15 mouse cellular contexts compared by ENCODE assay signal in the genomic region with DNA sequence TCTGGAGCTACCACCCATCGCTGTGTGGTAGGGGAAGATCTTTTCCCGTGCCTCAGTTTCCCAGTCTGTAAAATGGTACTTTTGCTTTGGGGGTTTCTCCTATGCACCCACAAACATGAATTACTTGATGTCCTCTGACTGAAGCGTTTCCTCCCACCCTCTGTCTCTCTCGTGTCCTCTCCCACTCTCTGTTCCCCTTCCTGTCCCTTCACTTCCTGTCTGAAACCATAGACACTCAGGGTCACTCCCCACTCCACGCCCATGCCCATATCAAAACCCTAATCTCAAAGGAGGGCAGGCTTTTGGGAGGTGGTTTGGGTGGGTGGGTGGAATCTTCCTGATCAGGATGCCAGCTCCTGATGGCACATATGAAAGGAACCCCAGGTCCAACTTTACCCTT.
"Had no signal": no experiment of that assay in that cellular context is flagged by ENCODE, and none has a peak within 500 bp of the region (broad histone marks: within the 10 kb centered on the region; RNA-seq: fewer than 3 reads in every experiment).

No protein-coding gene starts in this region.

- DNase-seq: gastrocnemius, adult 2 months; gastrocnemius, postnatal 10 days; gastrocnemius, postnatal 25 days; heart, adult 2 months; heart, postnatal 14 days; heart, postnatal 36 days; kidney, adult 11 months; kidney, adult 2 months; kidney, adult 9 months; kidney, postnatal 14 days; kidney, postnatal 36 days; layer of hippocampus, adult 9-11 months; layer of hippocampus, postnatal 36 days had no signal

- ATAC-seq: intestine, embryonic 16.5 days; liver, embryonic 12.5 days had no signal
